Mouse (Mus musculus) spleen, postnatal 10 days (tissue): ENCODE data around the gene Ctnnb1.

Experiments used
- DNase-seq, 2 experiments: peaks; one replicate each; pipeline ENCODE4 v3.0.0; 2021 to 2022; ENCODE audit warnings: low spot score in 2 of 2

Gene Ctnnb1

GRCm38 (mm10) chr9:120961969-120962700 lies 33.1 kb downstream of the Ctnnb1 start:
- no peak for DNase-seq

GRCm38 (mm10) chr9:120963104-120963503 lies 34.1 kb downstream of the Ctnnb1 start:
- DNase-seq = no peak

- no peak for DNase-seq
Measured at GRCm38 (mm10) chr9:120963720-120964119, 34.7 kb downstream of the Ctnnb1 start.

- DNase-seq = no peak
Measured at GRCm38 (mm10) chr9:120964224-120964623, 35.2 kb downstream of the Ctnnb1 start.

- no peak for DNase-seq
Measured at GRCm38 (mm10) chr9:120965007-120965406, 36.0 kb downstream of the Ctnnb1 start.

- DNase-seq = no peak
Measured at GRCm38 (mm10) chr9:120973026-120973515, 44.1 kb downstream of the Ctnnb1 start.

- no peak for DNase-seq
Measured at GRCm38 (mm10) chr9:120974209-120974608, 45.2 kb downstream of the Ctnnb1 start.

- no peak for DNase-seq
Measured at GRCm38 (mm10) chr9:120976158-120976557, 47.1 kb downstream of the Ctnnb1 start.

- DNase-seq = no peak
Measured at GRCm38 (mm10) chr9:120976856-120977255, 47.8 kb downstream of the Ctnnb1 start.

GRCm38 (mm10) chr9:120981777-120982176 lies 52.8 kb downstream of the Ctnnb1 start:
- no peak for DNase-seq

GRCm38 (mm10) chr9:120983849-120984248 lies 54.8 kb downstream of the Ctnnb1 start:
- no peak for DNase-seq

GRCm38 (mm10) chr9:120984509-120984908 lies 55.5 kb downstream of the Ctnnb1 start:
- no peak for DNase-seq

GRCm38 (mm10) chr9:120985009-120985408 lies 56.0 kb downstream of the Ctnnb1 start:
- DNase-seq = no peak

GRCm38 (mm10) chr9:120985524-120985923 lies 56.5 kb downstream of the Ctnnb1 start:
- no peak for DNase-seq

GRCm38 (mm10) chr9:120986255-120986654 lies 57.2 kb downstream of the Ctnnb1 start:
- DNase-seq = no peak

GRCm38 (mm10) chr9:120986994-120987393 lies 58.0 kb downstream of the Ctnnb1 start:
- no peak for DNase-seq

- DNase-seq = no peak
Measured at GRCm38 (mm10) chr9:120988088-120988487, 59.1 kb downstream of the Ctnnb1 start.

GRCm38 (mm10) chr9:120989806-120990700 lies 61.0 kb downstream of the Ctnnb1 start:
- no peak for DNase-seq

- no peak for DNase-seq
Measured at GRCm38 (mm10) chr9:120991801-120992200, 62.8 kb downstream of the Ctnnb1 start.

- no peak for DNase-seq
Measured at GRCm38 (mm10) chr9:120993004-120993403, 64.0 kb downstream of the Ctnnb1 start.

- DNase-seq = no peak
Measured at GRCm38 (mm10) chr9:120994223-120995155, 65.5 kb downstream of the Ctnnb1 start.

- DNase-seq = no peak
Measured at GRCm38 (mm10) chr9:120998696-120999095, 69.7 kb downstream of the Ctnnb1 start.
